Mouse (Mus musculus): ENCODE measurements around the gene Hexim2. TPM values are rescaled to one million over a fixed set of nuclear protein-coding genes. Genes with fewer than 3 reads are reported as not detected.

Gene Hexim2
- polyA plus RNA-seq, 1 experiment from 2014 or later: 8.9 TPM

DNA sequence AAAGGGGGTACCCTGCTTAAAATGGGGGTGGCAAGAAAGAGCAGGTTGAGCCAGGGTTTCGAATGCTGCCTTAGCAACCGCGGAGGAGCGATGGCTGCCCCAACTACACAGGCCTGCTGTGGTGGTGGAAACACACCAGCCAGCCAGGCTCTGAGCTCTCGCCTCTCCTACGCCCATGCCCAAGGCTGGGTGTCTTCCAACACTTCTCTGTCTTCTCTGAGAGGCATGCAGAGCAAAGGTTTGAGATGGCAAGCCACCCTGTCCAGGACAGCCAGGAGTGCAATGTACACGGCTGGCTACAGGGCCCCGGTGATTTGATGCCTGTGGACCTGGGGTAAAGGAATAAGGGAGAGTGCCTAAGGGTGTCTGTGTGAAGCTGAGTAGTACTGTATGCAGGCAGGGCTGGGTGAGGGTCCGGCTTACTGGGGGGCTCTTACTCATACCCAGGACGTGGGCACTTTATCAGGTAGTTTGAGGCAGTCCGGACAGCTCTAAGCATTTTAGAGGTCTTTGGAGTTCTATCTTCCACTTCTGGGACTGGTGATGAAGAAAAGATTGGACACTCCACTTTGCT lies 41.6 kb downstream of the Hexim2 start:
- Histone ChIP-seq H3K9me3 (no peaks in the 10 kb centered on the region), H3K27ac (no peak overlapping the region), H3K4me1 (replicated peaks) (peaks cover 26% of the 10 kb centered on the region), H3K4me3 (no peak overlapping the region), H3K27me3 (ENCODE audit: insufficient read depth, poor library complexity, severe bottlenecking) (peaks cover 65% of the 10 kb centered on the region), H3K36me3 (no peaks in the 10 kb centered on the region)
- 90% methylated on average over 11 of the region's 11 CpGs for WGBS
- DNase-seq (ENCODE audit: low spot score): no peak

DNA sequence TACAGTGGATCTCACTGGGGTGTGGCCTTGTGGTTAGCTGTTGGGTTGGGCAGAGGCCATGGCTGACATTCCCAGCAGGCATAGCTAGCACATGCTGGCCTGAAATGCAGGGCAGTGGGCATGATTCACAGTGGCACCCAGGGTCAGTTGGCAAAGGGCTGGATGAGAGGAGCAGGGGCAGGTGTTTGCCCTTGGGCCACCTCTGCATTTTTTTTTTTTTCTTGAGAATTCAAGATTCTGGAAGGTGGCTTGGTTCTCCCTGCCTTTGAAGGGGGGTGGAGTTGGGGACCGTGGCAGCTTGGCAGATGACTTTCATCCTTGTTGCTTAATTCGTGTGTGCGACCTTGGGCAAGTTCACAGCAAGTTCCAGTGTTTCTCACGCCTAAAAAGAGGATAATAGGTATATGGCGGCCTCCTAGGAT lies 42.2 kb downstream of the Hexim2 start:
- Histone ChIP-seq H3K27me3 (ENCODE audit: insufficient read depth, poor library complexity, severe bottlenecking) (peaks cover 62% of the 10 kb centered on the region), H3K4me1 (replicated peaks) (peaks cover 26% of the 10 kb centered on the region), H3K4me3 (no peak overlapping the region), H3K36me3 (no peaks in the 10 kb centered on the region), H3K27ac (no peak overlapping the region), H3K9me3 (no peaks in the 10 kb centered on the region)
- WGBS: 79% methylated on average over 5 of the region's 5 CpGs
- no peak for DNase-seq (ENCODE audit: low spot score)

DNA sequence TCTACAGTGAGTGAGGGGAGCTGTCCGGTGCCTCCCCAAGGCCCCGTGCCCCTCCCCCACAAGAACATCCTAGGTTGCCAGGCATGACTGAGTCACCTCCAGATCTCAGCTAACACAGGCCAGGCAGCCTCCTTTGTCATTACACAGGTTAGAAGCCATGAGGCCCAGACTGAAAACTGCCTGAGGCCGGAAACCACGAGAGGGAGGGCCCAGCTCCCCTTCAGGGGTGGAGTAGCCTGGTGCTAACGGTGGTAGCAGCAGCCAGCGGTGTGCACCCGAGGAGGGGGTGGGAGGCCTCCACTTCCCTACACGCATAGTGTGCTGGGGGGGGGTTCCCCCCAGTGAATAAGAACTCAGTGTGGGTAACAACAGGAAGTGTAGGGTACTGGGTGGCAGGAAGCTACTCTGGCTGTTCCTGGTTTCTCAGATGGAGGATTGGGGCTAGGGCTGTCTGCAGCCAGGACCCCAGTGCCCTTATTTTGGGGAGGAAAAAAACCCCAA lies 42.7 kb downstream of the Hexim2 start:
- no peak for DNase-seq (ENCODE audit: low spot score)
- H3K9me3 ChIP-seq: no peaks in the 10 kb centered on the region
- no peak overlapping the region for H3K4me3 ChIP-seq
- no peak overlapping the region for H3K27ac ChIP-seq
- peaks cover 26% of the 10 kb centered on the region for H3K4me1 ChIP-seq (replicated peaks)
- H3K27me3 ChIP-seq (ENCODE audit: insufficient read depth, poor library complexity, severe bottlenecking): peaks cover 62% of the 10 kb centered on the region
- 61% methylated on average over 8 of the region's 8 CpGs for WGBS
- H3K36me3 ChIP-seq: no peaks in the 10 kb centered on the region

DNA sequence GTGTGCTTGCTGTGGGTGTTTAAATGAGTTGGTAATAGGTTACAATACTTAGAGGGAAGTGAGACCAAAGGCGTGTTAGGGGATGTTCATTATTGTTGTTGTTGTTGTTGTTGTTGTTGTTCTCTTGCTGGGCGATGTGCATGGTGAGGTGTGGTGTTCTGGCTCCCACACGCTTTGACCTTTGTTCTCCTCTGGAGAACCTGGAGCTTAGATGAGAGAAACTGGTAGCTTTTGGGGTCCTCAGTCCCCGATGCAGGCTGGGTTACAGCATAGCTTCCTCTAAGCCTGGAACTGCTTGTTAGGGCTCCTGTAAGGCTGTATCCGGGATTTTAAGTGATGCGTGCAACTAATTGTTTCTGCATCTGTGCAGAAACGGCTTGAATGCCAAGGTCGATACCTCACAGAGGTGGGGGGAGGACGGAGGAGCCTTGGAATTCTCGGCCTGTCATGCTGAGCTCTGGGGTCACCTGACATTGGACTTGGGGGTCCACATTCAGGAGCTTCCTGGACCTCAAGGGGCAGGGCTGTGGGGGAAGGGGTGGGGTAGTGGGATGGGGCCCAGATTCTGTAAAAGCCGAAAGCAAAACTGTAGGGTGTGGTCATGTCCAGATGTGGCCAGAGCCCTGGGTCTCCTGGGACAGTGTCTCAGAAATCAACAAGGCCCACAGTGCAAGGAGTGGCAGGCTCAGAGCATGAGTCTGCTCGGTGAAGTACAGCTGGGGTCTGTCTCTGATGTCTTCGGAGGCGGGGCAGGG lies 43.6 kb downstream of the Hexim2 start:
- Histone ChIP-seq H3K4me1 (replicated peaks) (peaks cover 18% of the 10 kb centered on the region), H3K4me3 (no peak overlapping the region), H3K9me3 (no peaks in the 10 kb centered on the region), H3K27me3 (ENCODE audit: insufficient read depth, poor library complexity, severe bottlenecking) (peaks cover 59% of the 10 kb centered on the region), H3K27ac (no peak overlapping the region), H3K36me3 (no peaks in the 10 kb centered on the region)
- WGBS: 80% methylated on average over 14 of the region's 14 CpGs
- DNase-seq (ENCODE audit: low spot score): no peak

DNA sequence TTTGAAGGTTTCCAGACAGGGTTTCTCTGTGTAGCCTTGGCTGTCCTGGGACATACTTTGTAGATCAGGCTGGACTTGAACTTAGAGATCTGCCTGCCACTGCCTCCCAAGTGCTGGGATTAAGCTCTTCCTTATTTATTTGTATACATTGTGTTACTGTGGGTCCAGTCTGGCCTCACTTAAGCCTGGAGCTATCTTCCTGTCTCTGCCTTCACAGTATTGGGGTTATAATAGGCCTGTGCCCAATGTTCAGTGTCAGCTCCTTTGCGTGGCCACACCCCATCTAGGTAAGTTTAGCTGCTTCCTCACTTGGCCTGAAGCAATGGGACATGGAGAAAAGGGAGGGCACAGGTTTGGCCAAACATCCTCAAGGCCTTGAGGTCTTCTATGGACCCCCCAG lies 44.3 kb downstream of the Hexim2 start:
- peaks cover 53% of the 10 kb centered on the region for H3K27me3 ChIP-seq (ENCODE audit: insufficient read depth, poor library complexity, severe bottlenecking)
- DNase-seq (ENCODE audit: low spot score): no peak
- H3K36me3 ChIP-seq: no peaks in the 10 kb centered on the region
- H3K27ac ChIP-seq: no peak overlapping the region
- peaks cover 11% of the 10 kb centered on the region for H3K4me1 ChIP-seq (replicated peaks)
- WGBS: 90% methylated on average over 1 of the region's 1 CpGs
- no peaks in the 10 kb centered on the region for H3K9me3 ChIP-seq
- no peak overlapping the region for H3K4me3 ChIP-seq

DNA sequence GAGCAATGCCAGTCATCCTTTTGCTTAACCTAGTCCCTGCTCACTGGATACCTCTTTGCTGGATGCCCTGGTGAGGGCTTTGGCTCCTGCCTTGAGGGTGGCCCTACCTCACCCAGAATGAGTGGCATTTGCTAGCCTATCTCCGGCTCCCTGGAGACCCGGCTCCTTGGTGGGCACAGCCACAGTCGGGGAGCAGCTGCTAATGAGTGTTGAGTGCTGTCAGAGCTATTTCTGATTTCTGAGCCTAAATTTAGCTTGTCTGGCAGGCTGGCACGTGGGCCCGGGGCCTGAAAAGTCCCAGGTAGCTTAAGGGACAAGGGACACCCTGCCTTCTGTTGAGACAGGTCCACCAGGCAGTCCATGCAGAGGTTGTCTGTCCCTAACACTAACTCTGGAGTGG lies 45.0 kb downstream of the Hexim2 start:
- H3K4me3 ChIP-seq: no peak overlapping the region
- no peaks in the 10 kb centered on the region for H3K36me3 ChIP-seq
- 84% methylated on average over 5 of the region's 5 CpGs for WGBS
- no peaks in the 10 kb centered on the region for H3K9me3 ChIP-seq
- peaks cover 9% of the 10 kb centered on the region; the same call in 1 of the 2 replicates for H3K4me1 ChIP-seq (replicated peaks)
- H3K27ac ChIP-seq: no peak overlapping the region
- no peak for DNase-seq (ENCODE audit: low spot score)
- peaks cover 46% of the 10 kb centered on the region for H3K27me3 ChIP-seq (ENCODE audit: insufficient read depth, poor library complexity, severe bottlenecking)

DNA sequence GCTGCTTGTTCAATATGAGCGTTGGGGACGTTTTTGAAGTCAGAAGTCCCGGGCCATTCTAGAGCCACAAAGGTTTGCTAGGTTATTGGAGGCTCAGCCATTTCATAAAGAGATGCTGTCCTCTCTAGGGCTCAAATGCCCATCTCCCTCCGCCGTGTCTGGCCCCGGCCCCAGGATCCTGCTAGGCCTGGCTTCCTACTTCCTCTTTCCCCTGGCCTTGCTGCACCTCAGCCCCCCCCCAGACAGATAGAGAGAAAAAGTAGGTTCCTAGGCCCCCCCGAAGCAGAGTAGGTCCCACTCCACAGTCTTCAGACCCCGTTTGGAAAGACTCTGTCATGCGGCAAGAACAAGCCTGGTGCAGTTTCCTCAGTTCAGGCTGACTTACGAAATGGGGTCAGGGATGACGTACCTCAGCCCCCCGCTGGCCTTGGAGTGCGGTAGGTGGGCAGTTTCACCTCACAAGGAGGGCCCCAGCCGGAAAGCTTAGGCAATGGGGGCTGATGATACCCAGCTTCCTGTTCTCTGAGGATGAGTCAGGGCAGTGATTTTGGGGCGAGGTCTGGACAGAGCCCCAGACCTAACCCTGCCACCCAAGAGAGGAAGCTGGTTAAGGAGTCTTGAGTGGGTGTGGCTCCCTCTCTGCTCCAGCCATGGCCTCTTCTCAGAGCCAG lies 45.7 kb downstream of the Hexim2 start:
- Histone ChIP-seq H3K27me3 (ENCODE audit: insufficient read depth, poor library complexity, severe bottlenecking) (peaks cover 38% of the 10 kb centered on the region), H3K9me3 (no peaks in the 10 kb centered on the region), H3K4me1 (replicated peaks) (peaks cover 9% of the 10 kb centered on the region; the same call in 1 of the 2 replicates), H3K4me3 (no peak overlapping the region), H3K27ac (no peak overlapping the region), H3K36me3 (no peaks in the 10 kb centered on the region)
- WGBS: 81% methylated on average over 15 of the region's 15 CpGs
- DNase-seq (ENCODE audit: low spot score): no peak

DNA sequence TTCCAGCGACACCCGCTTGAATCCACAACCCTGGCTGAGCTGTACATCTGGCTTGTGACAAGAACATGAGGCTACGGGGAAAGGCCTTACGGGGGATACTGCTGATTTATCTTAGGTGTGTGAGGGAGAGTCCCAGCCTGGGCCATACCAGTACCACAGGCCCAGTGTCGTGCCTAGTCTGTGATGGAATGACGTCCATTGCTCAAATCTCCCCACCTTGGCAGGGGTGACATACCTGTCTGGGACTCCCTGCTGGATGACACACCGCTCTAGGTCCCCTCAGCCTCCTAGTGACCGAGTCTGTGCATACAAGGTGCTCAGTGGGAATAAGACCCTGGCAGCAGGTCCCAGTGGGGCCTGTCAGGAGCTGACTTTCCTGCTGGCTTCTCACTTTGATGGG lies 46.5 kb downstream of the Hexim2 start:
- 89% methylated on average over 8 of the region's 8 CpGs for WGBS
- H3K36me3 ChIP-seq: no peaks in the 10 kb centered on the region
- peaks cover 30% of the 10 kb centered on the region for H3K27me3 ChIP-seq (ENCODE audit: insufficient read depth, poor library complexity, severe bottlenecking)
- no peak overlapping the region for H3K27ac ChIP-seq
- H3K9me3 ChIP-seq: no peaks in the 10 kb centered on the region
- H3K4me3 ChIP-seq: no peak overlapping the region
- peaks cover 9% of the 10 kb centered on the region; the same call in 1 of the 2 replicates for H3K4me1 ChIP-seq (replicated peaks)
- DNase-seq (ENCODE audit: low spot score): no peak

DNA sequence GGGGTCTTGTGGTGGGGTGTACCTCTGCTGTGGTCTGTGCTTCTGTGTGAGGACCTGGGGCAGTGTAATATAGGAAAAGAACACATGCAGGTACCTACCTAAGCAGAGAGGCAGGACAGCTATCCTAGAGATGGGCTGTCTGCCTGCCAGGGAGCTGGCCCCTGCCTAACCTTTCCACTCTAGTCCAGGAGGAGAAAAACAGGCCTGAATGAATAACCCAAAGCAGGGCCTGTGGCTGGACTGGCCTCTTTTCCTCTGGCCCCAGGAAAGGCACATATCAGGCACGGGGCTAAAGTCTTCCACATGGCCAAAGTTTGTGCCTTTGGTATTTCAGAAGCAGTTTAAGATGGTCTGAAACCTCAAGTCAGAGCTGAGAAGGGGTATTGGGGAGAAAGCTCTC lies 48.2 kb downstream of the Hexim2 start:
- DNase-seq (ENCODE audit: low spot score): no peak
- Histone ChIP-seq H3K9me3 (no peaks in the 10 kb centered on the region), H3K27ac (no peak overlapping the region), H3K4me1 (replicated peaks) (0 out of 2 replicates have a peak, but pooled peaks cover 5% of the 10 kb centered on the region), H3K27me3 (ENCODE audit: insufficient read depth, poor library complexity, severe bottlenecking) (peaks cover 21% of the 10 kb centered on the region), H3K36me3 (no peaks in the 10 kb centered on the region), H3K4me3 (no peak overlapping the region)
- WGBS: 70% methylated on average over 1 of the region's 1 CpGs

DNA sequence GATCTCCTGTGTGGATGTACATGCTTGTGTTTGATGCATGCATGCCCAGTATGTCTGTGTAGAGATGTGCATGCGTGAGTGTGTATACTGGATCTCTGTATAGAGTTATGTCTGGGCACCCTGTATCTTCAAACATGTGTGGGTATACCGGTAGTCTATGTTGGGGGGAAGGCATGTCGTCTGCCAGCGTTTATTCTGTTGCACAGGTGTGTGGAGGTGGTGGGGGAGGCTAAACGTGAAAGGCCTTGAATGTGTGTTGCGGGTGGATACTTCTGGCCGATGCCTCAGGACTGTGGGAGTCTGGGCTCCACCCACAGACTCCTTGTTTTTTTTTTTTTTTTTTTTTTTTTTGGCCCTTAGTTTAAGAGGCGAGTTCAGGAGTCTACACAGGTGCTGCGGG lies 49.1 kb downstream of the Hexim2 start:
- Histone ChIP-seq H3K27ac (no peak overlapping the region), H3K27me3 (ENCODE audit: insufficient read depth, poor library complexity, severe bottlenecking) (peaks cover 21% of the 10 kb centered on the region), H3K9me3 (no peaks in the 10 kb centered on the region), H3K36me3 (no peaks in the 10 kb centered on the region), H3K4me1 (replicated peaks) (no peaks in the 10 kb centered on the region), H3K4me3 (no peak overlapping the region)
- DNase-seq (ENCODE audit: low spot score): no peak
- whole genome bisulfite sequencing: 81% methylated on average over 9 of the region's 9 CpGs

DNA sequence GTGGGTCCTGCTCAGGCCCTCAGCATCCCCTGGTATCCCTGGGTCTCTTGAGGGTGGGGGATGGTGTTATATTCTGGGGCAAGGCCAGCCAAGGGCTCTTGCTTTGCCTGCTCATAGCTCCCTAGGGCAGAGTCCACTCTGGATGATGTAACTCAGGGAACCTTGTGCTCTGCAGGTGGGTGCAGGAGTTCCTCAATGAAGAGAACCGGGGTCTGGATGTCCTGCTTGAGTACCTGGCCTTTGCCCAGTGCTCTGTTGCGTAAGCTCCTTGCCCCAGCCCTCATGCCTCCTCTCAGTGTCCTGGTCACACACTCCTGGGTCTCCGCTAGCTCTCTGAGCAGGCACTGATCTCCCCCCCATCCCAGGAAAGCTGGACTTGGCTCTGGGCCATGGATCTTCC lies 49.7 kb downstream of the Hexim2 start:
- Histone ChIP-seq H3K27me3 (ENCODE audit: insufficient read depth, poor library complexity, severe bottlenecking) (peaks cover 26% of the 10 kb centered on the region), H3K36me3 (no peaks in the 10 kb centered on the region), H3K4me1 (replicated peaks) (no peaks in the 10 kb centered on the region), H3K4me3 (no peak overlapping the region), H3K9me3 (no peaks in the 10 kb centered on the region), H3K27ac (no peak overlapping the region)
- WGBS: 75% methylated on average over 3 of the region's 3 CpGs
- no peak for DNase-seq (ENCODE audit: low spot score)

DNA sequence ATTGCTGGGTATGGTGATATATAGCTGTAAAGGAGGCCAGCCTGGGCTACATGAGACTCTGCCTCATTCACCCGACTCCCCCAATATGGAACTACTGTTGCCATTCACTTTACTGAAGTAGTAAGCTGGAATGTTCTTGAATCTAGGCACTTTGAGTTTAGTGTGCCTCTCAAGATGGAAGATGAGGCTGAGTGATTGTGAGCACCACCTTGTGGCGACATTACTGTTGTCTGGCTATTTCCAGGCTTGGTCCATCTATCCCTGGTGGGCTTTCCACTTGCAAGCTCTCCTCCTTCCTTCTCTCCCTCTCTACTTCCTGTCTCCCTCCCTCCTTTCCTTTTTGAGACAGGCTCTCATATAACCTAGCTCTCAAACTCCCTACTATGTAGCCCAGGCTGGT lies 52.7 kb downstream of the Hexim2 start:
- peak; percentile 34 for DNase-seq (ENCODE audit: low spot score)
- Histone ChIP-seq H3K27me3 (ENCODE audit: insufficient read depth, poor library complexity, severe bottlenecking) (peaks cover 23% of the 10 kb centered on the region), H3K4me1 (replicated peaks) (no peaks in the 10 kb centered on the region), H3K9me3 (no peaks in the 10 kb centered on the region), H3K36me3 (no peaks in the 10 kb centered on the region), H3K27ac (no peak overlapping the region), H3K4me3 (no peak overlapping the region)
- 41% methylated on average over 2 of the region's 2 CpGs for WGBS

All from hindbrain, embryonic 10.5 days (tissue).